Mouse (Mus musculus): ENCODE measurements around the gene Mgrn1.

- TF ChIP-seq GATA1 (IDR thresholded peaks at IDR 0.05; ENCODE audit: borderline replicate concordance, low read length) = no peak
- no peak for TF ChIP-seq FLI1 (IDR thresholded peaks at IDR 0.05; ENCODE audit: low read length)
Measured at GRCm38 (mm10) chr16:4947378-4947777, 61.3 kb downstream of the Mgrn1 start.
